ENCODE assay signal across 23 mouse cellular contexts in genomic region chr8:124170671-124171070, GRCm38 (mm10).
DNase-seq lines count a peak whose midpoint lies in the region; ATAC-seq and TF ChIP-seq lines count a peak whose summit lies in the region.
"Had no signal": no experiment of that assay in that cellular context is flagged by ENCODE, and none has a peak within 500 bp of the region (broad histone marks: within the 10 kb centered on the region; RNA-seq: fewer than 3 reads in every experiment).

No protein-coding gene starts in this region.

- no peak for TF ChIP-seq POLR2A in CH12.LX (IDR thresholded peaks at IDR 0.05; ENCODE audit: low read depth, low read length)

- no peaks in the 10 kb centered on the region for H3K9me3 ChIP-seq in heart, embryonic 13.5 days
- no peaks in the 10 kb centered on the region for H3K9me3 ChIP-seq in CH12.LX (replicated peaks; ENCODE audit: low read length)

- WGBS in heart, embryonic 13.5 days = 56% methylated on average over 7 of the region's 7 CpGs

- H3K4me1 ChIP-seq in heart, embryonic 13.5 days = peaks cover 31% of the 10 kb centered on the region
- peaks cover 18 to 48% of the 10 kb centered on the region in 2 experiments for H3K4me1 ChIP-seq in CH12.LX (ENCODE audit: control insufficient read depth in 1 of 2, insufficient read depth in 2 of 2)

- intact Hi-C loops in heart, postnatal 10 days (cut with DNase I) = loop anchor here (5.0 kb wide), 1 partner anchor 177 kb away; no protein-coding TSS in a partner anchor
- intact Hi-C loops in gastrocnemius, postnatal 14 days (cut with DNase I; ENCODE audit: low total_unique reads) = no loop called here

- peak; percentile 51; the same call in 1 of the 2 replicates for TF ChIP-seq EP300 in CH12.LX (IDR thresholded peaks at IDR 0.05; ENCODE audit: low read length)

- no peak for DNase-seq in heart, postnatal 10 days
- DNase-seq in urinary bladder, adult 2 months (ENCODE audit: low spot score) = peak; percentile 5
- DNase-seq in urinary bladder, postnatal 36 days (ENCODE audit: low spot score in 2 of 2) = no peak
- DNase-seq in A20 (ENCODE audit: low read depth, low spot score) (peak; percentile 77), CH12.LX (ENCODE audit: extremely low read depth) (peak; percentile 41)
- no peak for DNase-seq in adrenal gland, adult 2 months
- DNase-seq in gastrocnemius, postnatal 14 days = no peak
- DNase-seq: adrenal gland, adult 8-10 months; adrenal gland, postnatal 10 days; adrenal gland, postnatal 14 days; adrenal gland, postnatal 25 days; adrenal gland, postnatal 36 days; B cell, adult 2 months; cerebellum, adult 11 months; cerebellum, adult 11-12 months; cerebellum, adult 18-20 months; cerebellum, adult 2 months; cerebellum, adult 8-10 months had no signal

- in situ Hi-C loops in CH12.LX (cut with MboI; ENCODE audit: low pct_ligation_motif_present, low pct_unique_long_range_greater_than_20kb, low sequenced_read_pairs) = no loop called here

- H3K27ac ChIP-seq in heart, embryonic 13.5 days (replicated peaks) = no peak overlapping the region
- H3K27ac ChIP-seq in CH12.LX (ENCODE audit: insufficient read depth, low read depth) = no peak overlapping the region

- H3K9ac ChIP-seq in heart, embryonic 13.5 days = peak overlapping the region; percentile 33; the same call in 1 of the 2 replicates
- H3K9ac ChIP-seq in CH12.LX (ENCODE audit: insufficient read depth, low read depth) = no peak overlapping the region

- H3K4me2 ChIP-seq in heart, embryonic 13.5 days = no peak overlapping the region
- H3K4me2 ChIP-seq in CH12.LX (ENCODE audit: insufficient read depth, low read depth, poor library complexity, severe bottlenecking) = no peak overlapping the region

- TF ChIP-seq CTCF in CH12.LX (conservative IDR thresholded peaks at IDR 0.05 in 1 of 2, IDR thresholded peaks at IDR 0.05 in 1 of 2; ENCODE audit: low read depth in 2 of 2, low read length in 2 of 2) = no peak

- H3K27me3 ChIP-seq in heart, embryonic 13.5 days (replicated peaks) = peaks cover 37% of the 10 kb centered on the region
- H3K27me3 ChIP-seq in CH12.LX (replicated peaks) = no peaks in the 10 kb centered on the region
- H3K27me3 ChIP-seq: Patski had no signal

- H3K4me3 ChIP-seq in heart, embryonic 13.5 days = no peak overlapping the region
- H3K4me3 ChIP-seq in CH12.LX (replicated peaks in 1 of 3; ENCODE audit: low read depth in 2 of 3, low read length in 2 of 3, poor library complexity in 1 of 3) = no peak overlapping the region

- no peaks in the 10 kb centered on the region for H3K36me3 ChIP-seq in heart, embryonic 13.5 days
- no peaks in the 10 kb centered on the region for H3K36me3 ChIP-seq in CH12.LX (replicated peaks in 1 of 2; ENCODE audit: control insufficient read depth in 1 of 2, insufficient read depth in 1 of 2, low read length in 1 of 2)
- H3K36me3 ChIP-seq: G1E had no signal

- dilution Hi-C loops in CH12.LX (cut with MboI; ENCODE audit: extremely low pct_ligation_motif_present, extremely low pct_unique_long_range_greater_than_20kb, low sequenced_read_pairs) = no loop called here

- TF ChIP-seq RAD21 in CH12.LX (IDR thresholded peaks at IDR 0.05; ENCODE audit: low read depth, low read length) = no peak

- no peaks in the 10 kb centered on the region for H3K79me2 ChIP-seq in CH12.LX (replicated peaks; ENCODE audit: control insufficient read depth, extremely low read depth, insufficient read depth, poor library complexity, severe bottlenecking)

- ATAC-seq in heart, embryonic 13.5 days (ENCODE audit: extremely low read depth, insufficient number of reproducible peaks, low FRiP score, low TSS enrichment) = no peak
- ATAC-seq: activated CD4-positive, CD25-positive, alpha-beta regulatory T cell, adult 4 months; CD4-positive, CD25-positive, alpha-beta regulatory T cell, adult 4 months; Patski had no signal

TF ChIP-seq in CH12.LX, 34 proteins besides CTCF, POLR2A, EP300 and RAD21:
- TF ChIP-seq USF1 (IDR thresholded peaks at IDR 0.05; ENCODE audit: low read depth, low read length) (no peak), KAT2A (IDR thresholded peaks at IDR 0.05; ENCODE audit: insufficient replicate concordance, low read length) (no peak), CHD2 (IDR thresholded peaks at IDR 0.05; ENCODE audit: low read length) (0 out of 2 replicates have a peak, but pooled peaks have one; percentile 18), MEF2A (IDR thresholded peaks at IDR 0.05; ENCODE audit: borderline replicate concordance, low read depth, low read length) (peak; percentile 81), JUND (conservative IDR thresholded peaks at IDR 0.05; ENCODE audit: low read depth, low read length) (no peak), HCFC1 (IDR thresholded peaks at IDR 0.05; ENCODE audit: low read depth, low read length) (no peak), TBP (conservative IDR thresholded peaks at IDR 0.05; ENCODE audit: low read depth, low read length) (no peak), ETS1 (conservative IDR thresholded peaks at IDR 0.05; ENCODE audit: low read depth, low read length) (peak; percentile 24; the same call in 1 of the 2 replicates), MXI1 (IDR thresholded peaks at IDR 0.05; ENCODE audit: low read depth, low read length) (no peak), TCF12 (IDR thresholded peaks at IDR 0.05; ENCODE audit: low read depth, low read length) (no peak), SIN3A (IDR thresholded peaks at IDR 0.05; ENCODE audit: low read length) (no peak), NELFE (IDR thresholded peaks at IDR 0.05; ENCODE audit: low read depth, low read length) (no peak), ZC3H11A (IDR thresholded peaks at IDR 0.05; ENCODE audit: low read depth, low read length) (no peak)
TF ChIP-seq in CH12.LX: peak in this region for 3.

Comparison
In these comparisons a context has a peak if more than half of its experiments do, and no peak if none do; other contexts are left out.
1. DNase-seq: peak in urinary bladder, adult 2 months (single experiment), A20 (single experiment) and CH12.LX (single experiment); none in heart, postnatal 10 days (0 of 2), urinary bladder, postnatal 36 days (0 of 2), adrenal gland, adult 2 months (single experiment) and gastrocnemius, postnatal 14 days (single experiment).